Mouse (Mus musculus) T-helper 17 cell (primary cell): ENCODE measurements around the gene 4931406P16Rik.

ENCODE experiments used
- in situ Hi-C, 2 experiments: fragments of 300-600 bp; cut with MboI, MseI; formaldehyde crosslinking; loops; 1 replicate in 1 of 2; 2 replicates in 1 of 2; pipeline ENCODE4 v1.15.1; 2025; ENCODE audit warnings: high pct_unique_total_duplicates in 2 of 2

4931406P16Rik gene

GRCm38 (mm10) chr7:34255916-34256315 is 57.4 kb downstream of the 4931406P16Rik start:
- in situ Hi-C loops = loop anchor here in 1 of 2 experiments (5.0 to 25.0 kb wide), 2 partner anchors 81 to 406 kb away; partner anchors contain the start of gene Kctd15

- in situ Hi-C loops = loop anchor here in 1 of 2 experiments (5.0 to 25.0 kb wide), 2 partner anchors 82 to 407 kb away; partner anchors contain the start of gene Kctd15
Observed at GRCm38 (mm10) chr7:34255137-34255536, 58.2 kb downstream of the 4931406P16Rik start.

- in situ Hi-C loops = loop anchor here (5.0 to 25.0 kb wide), 2 partner anchors 90 to 410 kb away; partner anchors contain the start of gene Kctd15 (in 1 of the 2)
Observed at GRCm38 (mm10) chr7:34252030-34252429, 61.3 kb downstream of the 4931406P16Rik start.

- in situ Hi-C loops = loop anchor here (5.0 to 25.0 kb wide), 2 partner anchors 92 to 412 kb away; partner anchors contain the start of gene Kctd15 (in 1 of the 2)
Observed at GRCm38 (mm10) chr7:34250738-34251137, 62.6 kb downstream of the 4931406P16Rik start, which contains the start of gene Gm6096. Gm6096 (plus strand) TSS chr7:34251038.

GRCm38 (mm10) chr7:34246870-34247499 is 66.4 kb downstream of the 4931406P16Rik start:
- in situ Hi-C loops = loop anchor here in 1 of 2 experiments (10.0 kb wide), 1 partner anchor 1398 kb away; the partner anchor contains the start of gene Pdcd5

- in situ Hi-C loops = loop anchor here in 1 of 2 experiments (10.0 kb wide), 1 partner anchor 1403 kb away; the partner anchor contains the start of gene Pdcd5
Observed at GRCm38 (mm10) chr7:34242176-34242575, 71.2 kb downstream of the 4931406P16Rik start.

- in situ Hi-C loops = no loop called here
Observed at GRCm38 (mm10) chr7:34238086-34238485, 75.3 kb downstream of the 4931406P16Rik start.

- in situ Hi-C loops = no loop called here
Observed at GRCm38 (mm10) chr7:34235602-34236001, 77.7 kb downstream of the 4931406P16Rik start.

GRCm38 (mm10) chr7:34234610-34235561 is 78.5 kb downstream of the 4931406P16Rik start:
- in situ Hi-C loops = no loop called here

- in situ Hi-C loops = no loop called here
Observed at GRCm38 (mm10) chr7:34233909-34234609, 79.3 kb downstream of the 4931406P16Rik start.

- in situ Hi-C loops = no loop called here
Observed at GRCm38 (mm10) chr7:34232785-34233725, 80.3 kb downstream of the 4931406P16Rik start.

GRCm38 (mm10) chr7:34230116-34230515 is 83.2 kb downstream of the 4931406P16Rik start, which contains the start of gene Gpi1:
Gpi1 (minus strand) TSS chr7:34230336.
- in situ Hi-C loops = no loop called here

GRCm38 (mm10) chr7:34229691-34230111 is 83.7 kb downstream of the 4931406P16Rik start:
- in situ Hi-C loops = no loop called here

GRCm38 (mm10) chr7:34229153-34229552 is 84.2 kb downstream of the 4931406P16Rik start:
- in situ Hi-C loops = no loop called here

GRCm38 (mm10) chr7:34228641-34229040 is 84.7 kb downstream of the 4931406P16Rik start:
- in situ Hi-C loops = no loop called here

GRCm38 (mm10) chr7:34226846-34227245 is 86.5 kb downstream of the 4931406P16Rik start:
- in situ Hi-C loops = no loop called here

- in situ Hi-C loops = no loop called here
Observed at GRCm38 (mm10) chr7:34226086-34226485, 87.3 kb downstream of the 4931406P16Rik start.

- in situ Hi-C loops = no loop called here
Observed at GRCm38 (mm10) chr7:34224308-34224707, 89.0 kb downstream of the 4931406P16Rik start.

GRCm38 (mm10) chr7:34222340-34222739 is 91.0 kb downstream of the 4931406P16Rik start:
- in situ Hi-C loops = no loop called here
